In the genomic region with DNA sequence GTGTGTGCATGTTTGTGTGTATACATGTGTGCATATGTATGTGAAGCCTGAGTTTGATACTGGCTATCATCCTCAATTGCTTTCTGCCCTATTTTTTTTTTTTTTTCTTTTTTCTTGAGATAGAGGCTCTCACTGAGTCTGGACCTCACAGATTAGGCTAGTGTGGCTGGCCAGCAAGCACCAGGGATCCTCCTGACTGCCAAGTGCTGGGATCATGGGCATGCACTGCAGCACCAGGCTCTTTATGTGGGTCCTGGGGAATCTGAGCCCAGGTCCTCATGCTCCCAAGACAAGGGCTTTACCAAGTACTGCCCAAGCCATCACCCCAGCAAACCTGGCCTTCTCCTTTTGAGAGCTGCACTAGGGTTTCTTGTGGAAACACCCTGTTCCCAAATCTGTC, we compare ENCODE assay signal across 28 mouse cellular contexts. TPM values are rescaled to one million over a fixed set of nuclear protein-coding genes. Genes with fewer than 3 reads are reported as not detected.
DNase-seq lines count a peak whose midpoint lies in the region; ATAC-seq and TF ChIP-seq lines count a peak whose summit lies in the region.
"Had no signal": no experiment of that assay in that cellular context is flagged by ENCODE, and none has a peak within 500 bp of the region (broad histone marks: within the 10 kb centered on the region; RNA-seq: fewer than 3 reads in every experiment).

No protein-coding gene starts in this region.

- H3K4me2 ChIP-seq in lung, postnatal 0 days (replicated peaks; ENCODE audit: low read depth, low read length), result no peak overlapping the region
- H3K4me2 ChIP-seq in stomach, postnatal 0 days (replicated peaks; ENCODE audit: low read depth), result no peak overlapping the region
- H3K4me2 ChIP-seq: embryonic facial prominence, embryonic 13.5 days; forebrain, embryonic 12.5 days; forebrain, embryonic 15.5 days; heart, embryonic 12.5 days; heart, embryonic 15.5 days; hindbrain, embryonic 13.5 days; intestine, embryonic 15.5 days had no signal

- H3K27ac ChIP-seq in cerebellum, adult 2 months (ENCODE audit: insufficient read depth, low read length), result no peak overlapping the region
- H3K27ac ChIP-seq in lung, postnatal 0 days (ENCODE audit: low read length), result peak overlapping the region; percentile 16; the same call in 1 of the 2 replicates
- H3K27ac ChIP-seq in stomach, postnatal 0 days (replicated peaks), result peak overlapping the region; percentile 20; the same call in 1 of the 2 replicates
- H3K27ac ChIP-seq: embryonic facial prominence, embryonic 10.5 days; embryonic facial prominence, embryonic 13.5 days; forebrain, embryonic 12.5 days; forebrain, embryonic 15.5 days; heart, embryonic 15.5 days; hindbrain, embryonic 10.5 days; hindbrain, embryonic 13.5 days had no signal

- no peak overlapping the region for H3K4me3 ChIP-seq in cerebellum, adult 2 months (replicated peaks; ENCODE audit: insufficient read depth, low read depth, low read length)
- no peak overlapping the region for H3K4me3 ChIP-seq in lung, postnatal 0 days (ENCODE audit: low read depth, low read length)
- no peak overlapping the region for H3K4me3 ChIP-seq in stomach, postnatal 0 days (ENCODE audit: low read depth, low read length)
- H3K4me3 ChIP-seq: embryonic facial prominence, embryonic 10.5 days; embryonic facial prominence, embryonic 13.5 days; erythroblast, embryonic 14.5 days; forebrain, embryonic 12.5 days; forebrain, embryonic 15.5 days; heart, embryonic 12.5 days; heart, embryonic 15.5 days; hindbrain, embryonic 10.5 days; hindbrain, embryonic 13.5 days; intestine, embryonic 15.5 days had no signal

- H3K4me1 ChIP-seq in cerebellum, adult 2 months (ENCODE audit: control insufficient read depth, insufficient read depth, low read length), result no peaks in the 10 kb centered on the region
- H3K4me1 ChIP-seq in lung, postnatal 0 days (ENCODE audit: insufficient read depth, low read depth, low read length), result no peaks in the 10 kb centered on the region
- no peaks in the 10 kb centered on the region for H3K4me1 ChIP-seq in stomach, postnatal 0 days (replicated peaks; ENCODE audit: control insufficient read depth, insufficient read depth)
- H3K4me1 ChIP-seq: forebrain, embryonic 12.5 days; forebrain, embryonic 15.5 days; hindbrain, embryonic 10.5 days; hindbrain, embryonic 13.5 days; intestine, embryonic 15.5 days had no signal

- ATAC-seq in lung, postnatal 0 days, result no peak
- ATAC-seq in stomach, postnatal 0 days (ENCODE audit: low FRiP score, low TSS enrichment), result no peak
- ATAC-seq: CD4-positive, CD25-positive, alpha-beta regulatory T cell, adult 4 months; forebrain, embryonic 15.5 days; hindbrain, embryonic 16.5 days; intestine, embryonic 15.5 days had no signal

- TF ChIP-seq POLR2A in cerebellum, adult 2 months (IDR thresholded peaks at IDR 0.05; ENCODE audit: borderline replicate concordance, insufficient read depth, low read length), result no peak

- no peaks in the 10 kb centered on the region for H3K36me3 ChIP-seq in lung, postnatal 0 days (ENCODE audit: insufficient read depth, low read length)
- no peaks in the 10 kb centered on the region for H3K36me3 ChIP-seq in stomach, postnatal 0 days (ENCODE audit: control insufficient read depth, insufficient read depth, low read length)
- H3K36me3 ChIP-seq: embryonic facial prominence, embryonic 10.5 days; embryonic facial prominence, embryonic 13.5 days; forebrain, embryonic 12.5 days; forebrain, embryonic 15.5 days; heart, embryonic 12.5 days; heart, embryonic 15.5 days; hindbrain, embryonic 10.5 days; hindbrain, embryonic 13.5 days; intestine, embryonic 15.5 days had no signal

- TF ChIP-seq EP300 in lung, postnatal 0 days (IDR thresholded peaks at IDR 0.05), result no peak
- TF ChIP-seq EP300 in stomach, postnatal 0 days (optimal IDR thresholded peaks at IDR 0.05), result no peak

- no peaks in the 10 kb centered on the region for H3K27me3 ChIP-seq in cerebellum, adult 2 months (ENCODE audit: control insufficient read depth, insufficient read depth, low read length)
- H3K27me3 ChIP-seq in lung, postnatal 0 days (replicated peaks; ENCODE audit: insufficient read depth, low read length), result no peaks in the 10 kb centered on the region
- H3K27me3 ChIP-seq in stomach, postnatal 0 days (ENCODE audit: control insufficient read depth, insufficient read depth, low read length), result no peaks in the 10 kb centered on the region
- H3K27me3 ChIP-seq: forebrain, embryonic 15.5 days; heart, embryonic 12.5 days; heart, embryonic 15.5 days; intestine, embryonic 15.5 days had no signal

- no peak for TF ChIP-seq CTCF in cerebellum, adult 2 months (IDR thresholded peaks at IDR 0.05; ENCODE audit: borderline replicate concordance, insufficient read depth, low read depth, low read length)
- TF ChIP-seq CTCF in lung, postnatal 0 days (IDR thresholded peaks at IDR 0.05), result no peak
- no peak for TF ChIP-seq CTCF in stomach, postnatal 0 days (IDR thresholded peaks at IDR 0.05; ENCODE audit: low read depth)

- DNase-seq in cerebellum, postnatal 14 days, result peak; percentile 45 to 68
- no peak for DNase-seq in cerebellum, adult 2 months
- no peak for DNase-seq in lung, postnatal 0 days (ENCODE audit: low spot score)
- no peak for DNase-seq in lung, postnatal 25 days (ENCODE audit: low spot score)
- no peak for DNase-seq in stomach, postnatal 0 days (ENCODE audit: low spot score)
- no peak for DNase-seq in thymus, postnatal 14 days
- DNase-seq: adrenal gland, adult 8-10 months; adrenal gland, postnatal 25 days; B cell, adult 2 months; cerebellum, adult 11-12 months; cerebellum, postnatal 36 days; embryo, embryonic 11 days; gastrocnemius, postnatal 25 days; heart, adult 18-20 months; heart, postnatal 10 days; heart, postnatal 36 days had no signal

- no peak overlapping the region for H3K9ac ChIP-seq in lung, postnatal 0 days (replicated peaks; ENCODE audit: low read depth)
- no peak overlapping the region for H3K9ac ChIP-seq in stomach, postnatal 0 days (ENCODE audit: low read length)
- H3K9ac ChIP-seq: embryonic facial prominence, embryonic 13.5 days; forebrain, embryonic 12.5 days; forebrain, embryonic 15.5 days; heart, embryonic 12.5 days; heart, embryonic 15.5 days; hindbrain, embryonic 13.5 days; intestine, embryonic 15.5 days had no signal

- H3K9me3 ChIP-seq in lung, postnatal 0 days (ENCODE audit: low read length), result no peaks in the 10 kb centered on the region
- H3K9me3 ChIP-seq in stomach, postnatal 0 days (ENCODE audit: control insufficient read depth, low read length), result no peaks in the 10 kb centered on the region
- H3K9me3 ChIP-seq: embryonic facial prominence, embryonic 10.5 days; embryonic facial prominence, embryonic 13.5 days; forebrain, embryonic 12.5 days; forebrain, embryonic 15.5 days; heart, embryonic 12.5 days; heart, embryonic 15.5 days; hindbrain, embryonic 10.5 days; hindbrain, embryonic 13.5 days; intestine, embryonic 15.5 days had no signal

RNA-seq across cellular contexts. Expression of a gene that starts 6.8 kb away (rescaled TPM):
- polyA plus RNA-seq in cerebellum, adult 2 months (2012; rRNA removed), result 6.5 and 9.3 TPM in 2 replicates
- polyA plus RNA-seq in lung, postnatal 0 days (2015; fragmentation: Nextera tagmentation; extraction: Ambion mirVana), result 111 and 116 TPM in 2 replicates
- polyA plus RNA-seq in stomach, postnatal 0 days (2015; fragmentation: Nextera tagmentation; extraction: Ambion mirVana), result 31.0 and 36.2 TPM in 2 replicates

Comparison
In these comparisons a context has a peak if more than half of its experiments do, and no peak if none do; other contexts are left out.
1. DNase-seq: peak in cerebellum, postnatal 14 days (2 of 2); none in cerebellum, adult 2 months (0 of 2), lung, postnatal 0 days (single experiment), lung, postnatal 25 days (single experiment), stomach, postnatal 0 days (single experiment) and thymus, postnatal 14 days (single experiment).